Mouse (Mus musculus): ENCODE results near the gene Dock2. TPM values are rescaled to one million over a fixed set of nuclear protein-coding genes. Genes with fewer than 3 reads are reported as not detected.
"Not testable (repeated sequence)": the region's sequence is repeated elsewhere in the genome, so short reads cannot be mapped to it uniquely, and the experiment has no call there.

The Dock2 gene
- total and polyA plus RNA-seq, 3 experiments: 79.6 to 151 (median 133) TPM

DNA sequence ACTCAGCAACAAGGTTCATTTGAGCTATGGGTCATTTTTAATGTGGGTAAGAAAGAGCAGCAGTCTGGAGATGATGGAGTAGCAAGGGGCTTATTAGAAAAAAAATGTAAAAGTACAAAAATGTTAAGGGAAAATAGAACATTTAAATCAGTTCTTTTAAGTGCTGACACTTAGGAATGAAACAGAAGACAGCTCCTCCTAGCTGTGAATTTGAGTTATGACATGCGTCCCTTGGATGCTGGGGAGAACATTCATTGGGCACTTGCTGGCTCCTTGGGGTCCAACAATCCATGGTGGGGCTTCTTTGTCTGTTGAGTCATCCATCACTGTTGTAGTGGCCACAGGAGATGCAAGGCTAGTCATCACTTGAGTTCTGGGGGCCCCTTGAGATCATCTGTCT, 556.5 kb downstream of the Dock2 start:
- peaks cover 55 to 82% of the 10 kb centered on the region in 2 experiments for H3K36me3 ChIP-seq (replicated peaks in 1 of 2; ENCODE audit: control insufficient read depth in 1 of 2, insufficient read depth in 1 of 2, low read length in 1 of 2)
- in situ Hi-C loops (cut with MboI; ENCODE audit: low pct_ligation_motif_present, low pct_unique_long_range_greater_than_20kb, low sequenced_read_pairs): loop anchor here (25.0 kb wide), 1 partner anchor 585 kb away; no protein-coding TSS in a partner anchor

GRCm38 (mm10) chr11:34220596-34220995, 563.1 kb downstream of the Dock2 start:
- dilution Hi-C loops (cut with MboI; ENCODE audit: extremely low pct_ligation_motif_present, extremely low pct_unique_long_range_greater_than_20kb, low sequenced_read_pairs); H3K79me2 ChIP-seq (replicated peaks; ENCODE audit: control insufficient read depth, extremely low read depth, insufficient read depth, poor library complexity, severe bottlenecking); H3K4me1 ChIP-seq (ENCODE audit: control insufficient read depth in 1 of 2, insufficient read depth in 2 of 2); H3K9ac ChIP-seq (ENCODE audit: insufficient read depth, low read depth); H3K4me3 ChIP-seq (replicated peaks in 1 of 3; ENCODE audit: low read depth in 2 of 3, low read length in 2 of 3, poor library complexity in 1 of 3); H3K9me3 ChIP-seq (replicated peaks; ENCODE audit: low read length); H3K27ac ChIP-seq (ENCODE audit: insufficient read depth, low read depth); H3K4me2 ChIP-seq (ENCODE audit: insufficient read depth, low read depth, poor library complexity, severe bottlenecking); H3K27me3 ChIP-seq (replicated peaks); DNase-seq (ENCODE audit: extremely low read depth): not testable (repeated sequence)
- in situ Hi-C loops (cut with MboI; ENCODE audit: low pct_ligation_motif_present, low pct_unique_long_range_greater_than_20kb, low sequenced_read_pairs): loop anchor here (25.0 kb wide), 1 partner anchor 258 kb away; the partner anchor contains the start of gene Kcnmb1
- H3K36me3 ChIP-seq (replicated peaks in 1 of 2; ENCODE audit: control insufficient read depth in 1 of 2, insufficient read depth in 1 of 2, low read length in 1 of 2): peaks cover 0 to 20% of the 10 kb centered on the region in 2 experiments

More for the DNA sequence above, 556.5 kb downstream of the Dock2 start:
- Histone ChIP-seq H3K27me3 (replicated peaks) (no peaks in the 10 kb centered on the region), H3K9me3 (replicated peaks; ENCODE audit: low read length) (no peaks in the 10 kb centered on the region), H3K9ac (ENCODE audit: insufficient read depth, low read depth) (no peak overlapping the region), H3K4me1 (ENCODE audit: control insufficient read depth in 1 of 2, insufficient read depth in 2 of 2) (no peaks in the 10 kb centered on the region), H3K4me3 (replicated peaks in 1 of 3; ENCODE audit: low read depth in 2 of 3, low read length in 2 of 3, poor library complexity in 1 of 3) (no peak overlapping the region), H3K4me2 (ENCODE audit: insufficient read depth, low read depth, poor library complexity, severe bottlenecking) (no peak overlapping the region), H3K79me2 (replicated peaks; ENCODE audit: control insufficient read depth, extremely low read depth, insufficient read depth, poor library complexity, severe bottlenecking) (no peaks in the 10 kb centered on the region), H3K27ac (ENCODE audit: insufficient read depth, low read depth) (no peak overlapping the region)
- peak; percentile 34 for DNase-seq (ENCODE audit: extremely low read depth)
- dilution Hi-C loops (cut with MboI; ENCODE audit: extremely low pct_ligation_motif_present, extremely low pct_unique_long_range_greater_than_20kb, low sequenced_read_pairs): no loop called here
- no peak for TF ChIP-seq GABPA (IDR thresholded peaks at IDR 0.05; ENCODE audit: insufficient replicate concordance, low read depth, low read length)
- no peak for TF ChIP-seq USF2 (conservative IDR thresholded peaks at IDR 0.05; ENCODE audit: low read depth, low read length)
- TF ChIP-seq NRF1 (IDR thresholded peaks at IDR 0.05; ENCODE audit: low read depth, low read length): no peak
- TF ChIP-seq HCFC1 (IDR thresholded peaks at IDR 0.05; ENCODE audit: low read depth, low read length): no peak
- 0 out of 2 replicates have a peak, but pooled peaks have one; percentile 17 for TF ChIP-seq MAX (IDR thresholded peaks at IDR 0.05; ENCODE audit: low read length)
- TF ChIP-seq TBP (conservative IDR thresholded peaks at IDR 0.05; ENCODE audit: low read depth, low read length): no peak
- TF ChIP-seq MAZ (IDR thresholded peaks at IDR 0.05; ENCODE audit: low read depth, low read length): no peak
- TF ChIP-seq PAX5 (IDR thresholded peaks at IDR 0.05; ENCODE audit: low read length): no peak
- TF ChIP-seq ZKSCAN1 (IDR thresholded peaks at IDR 0.05; ENCODE audit: borderline replicate concordance, low read depth, low read length): no peak
- TF ChIP-seq MAFK (IDR thresholded peaks at IDR 0.05; ENCODE audit: insufficient replicate concordance, low read length): 0 out of 2 replicates have a peak, but pooled peaks have one; percentile 51
- no peak for TF ChIP-seq MYC (IDR thresholded peaks at IDR 0.05; ENCODE audit: low read depth, low read length)
- no peak for TF ChIP-seq E2F4 (IDR thresholded peaks at IDR 0.05; ENCODE audit: insufficient replicate concordance, low read depth, low read length)
- no peak for TF ChIP-seq CHD2 (IDR thresholded peaks at IDR 0.05; ENCODE audit: low read length)
- no peak for TF ChIP-seq ZMIZ1 (IDR thresholded peaks at IDR 0.05; ENCODE audit: low read depth, low read length)
- peak; percentile 24; the same call in 1 of the 2 replicates for TF ChIP-seq JUND (conservative IDR thresholded peaks at IDR 0.05; ENCODE audit: low read depth, low read length)
- TF ChIP-seq USF1 (IDR thresholded peaks at IDR 0.05; ENCODE audit: low read depth, low read length): no peak
- no peak for TF ChIP-seq IRF4 (IDR thresholded peaks at IDR 0.05; ENCODE audit: low read depth, low read length)
- no peak for TF ChIP-seq POLR2A (IDR thresholded peaks at IDR 0.05; ENCODE audit: low read depth, low read length)
- TF ChIP-seq POLR2AphosphoS2 (IDR thresholded peaks at IDR 0.05; ENCODE audit: low read depth, low read length): no peak
- TF ChIP-seq CTCF (conservative IDR thresholded peaks at IDR 0.05 in 1 of 2, IDR thresholded peaks at IDR 0.05 in 1 of 2; ENCODE audit: low read depth in 2 of 2, low read length in 2 of 2): peak; percentile 77 to 89
- TF ChIP-seq ELF1 (IDR thresholded peaks at IDR 0.05; ENCODE audit: low read depth, low read length): no peak
- no peak for TF ChIP-seq MEF2A (IDR thresholded peaks at IDR 0.05; ENCODE audit: borderline replicate concordance, low read depth, low read length)
- TF ChIP-seq ZNF384 (IDR thresholded peaks at IDR 0.05; ENCODE audit: low read depth, low read length): no peak
- TF ChIP-seq SIN3A (IDR thresholded peaks at IDR 0.05; ENCODE audit: low read length): no peak
- peak; percentile 52 for TF ChIP-seq RAD21 (IDR thresholded peaks at IDR 0.05; ENCODE audit: low read depth, low read length)
- TF ChIP-seq RCOR1 (conservative IDR thresholded peaks at IDR 0.05; ENCODE audit: low read depth, low read length): no peak
- TF ChIP-seq BHLHE40 (IDR thresholded peaks at IDR 0.05; ENCODE audit: low read depth, low read length): no peak
- no peak for TF ChIP-seq EP300 (IDR thresholded peaks at IDR 0.05; ENCODE audit: low read length)
- no peak for TF ChIP-seq JUN (IDR thresholded peaks at IDR 0.05; ENCODE audit: insufficient read depth, low read depth, low read length)
- TF ChIP-seq KAT2A (IDR thresholded peaks at IDR 0.05; ENCODE audit: insufficient replicate concordance, low read length): no peak
- TF ChIP-seq CHD1 (IDR thresholded peaks at IDR 0.05; ENCODE audit: low read depth, low read length): no peak
- TF ChIP-seq SMC3 (IDR thresholded peaks at IDR 0.05; ENCODE audit: low read depth, low read length): peak; percentile 54
- no peak for TF ChIP-seq ETS1 (conservative IDR thresholded peaks at IDR 0.05; ENCODE audit: low read depth, low read length)
- TF ChIP-seq TCF12 (IDR thresholded peaks at IDR 0.05; ENCODE audit: low read depth, low read length): no peak
- TF ChIP-seq MXI1 (IDR thresholded peaks at IDR 0.05; ENCODE audit: low read depth, low read length): no peak
- TF ChIP-seq UBTF (IDR thresholded peaks at IDR 0.05; ENCODE audit: low read depth, low read length): no peak
- TF ChIP-seq ZC3H11A (IDR thresholded peaks at IDR 0.05; ENCODE audit: low read depth, low read length): no peak
- TF ChIP-seq NELFE (IDR thresholded peaks at IDR 0.05; ENCODE audit: low read depth, low read length): no peak
